Mouse (Mus musculus) mesoderm, embryonic 11.5 days (tissue): Measurements from ENCODE around the gene Ptpro.

Experiments used
- DNase-seq: peaks from one replicate; pipeline ENCODE4 v3.0.0-alpha.2; 2012; ENCODE audit warnings: low read depth, low spot score

The Ptpro gene

GRCm38 (mm10) chr6:137386344-137386743 lies 134.2 kb downstream of the Ptpro start:
- DNase-seq = no peak

GRCm38 (mm10) chr6:137386935-137387334 lies 134.8 kb downstream of the Ptpro start:
- DNase-seq = peak; percentile 45

- DNase-seq = no peak
These were observed 143.0 kb downstream of the Ptpro start for GRCm38 (mm10) chr6:137395075-137395474.

GRCm38 (mm10) chr6:137396106-137396793 lies 144.1 kb downstream of the Ptpro start:
- no peak for DNase-seq

- no peak for DNase-seq
These were observed 145.2 kb downstream of the Ptpro start for GRCm38 (mm10) chr6:137397358-137397757.

- no peak for DNase-seq
These were observed 152.1 kb downstream of the Ptpro start for GRCm38 (mm10) chr6:137404196-137404595.

GRCm38 (mm10) chr6:137405690-137406089 lies 153.6 kb downstream of the Ptpro start:
- no peak for DNase-seq

GRCm38 (mm10) chr6:137410510-137410909 lies 158.4 kb downstream of the Ptpro start:
- no peak for DNase-seq

- no peak for DNase-seq
These were observed 159.8 kb downstream of the Ptpro start for GRCm38 (mm10) chr6:137411901-137412378.

GRCm38 (mm10) chr6:137413045-137413444 lies 160.9 kb downstream of the Ptpro start:
- no peak for DNase-seq

GRCm38 (mm10) chr6:137414531-137415405 lies 162.6 kb downstream of the Ptpro start:
- DNase-seq = peak; percentile 51

- DNase-seq = no peak
These were observed 170.7 kb downstream of the Ptpro start for GRCm38 (mm10) chr6:137422777-137423176.

GRCm38 (mm10) chr6:137423830-137424229 lies 171.7 kb downstream of the Ptpro start:
- DNase-seq = no peak

GRCm38 (mm10) chr6:137425500-137426432 lies 173.6 kb downstream of the Ptpro start:
- DNase-seq = no peak

- DNase-seq = no peak
These were observed 181.5 kb downstream of the Ptpro start for GRCm38 (mm10) chr6:137433521-137434137.

GRCm38 (mm10) chr6:137437486-137437885 lies 185.4 kb downstream of the Ptpro start:
- DNase-seq = no peak

GRCm38 (mm10) chr6:137437902-137438580 lies 185.9 kb downstream of the Ptpro start:
- peak; percentile 50 for DNase-seq

- no peak for DNase-seq
These were observed 188.7 kb downstream of the Ptpro start for GRCm38 (mm10) chr6:137440559-137441486.

GRCm38 (mm10) chr6:137443089-137443488 lies 191.0 kb downstream of the Ptpro start:
- DNase-seq = no peak
